Mouse (Mus musculus) layer of hippocampus, adult 2 months (tissue): Measurements from ENCODE around the gene Tmem88b. TPM values are rescaled to one million over a fixed set of nuclear protein-coding genes. Genes with fewer than 3 reads are reported as not detected.

ENCODE experiments used
- DNase-seq, 2 experiments: peaks; one replicate each; pipeline ENCODE4 v3.0.0; 2022; ENCODE audit warnings: low spot score in 2 of 2
- H3K27ac ChIP-seq: fragments of 200-600 bp; 2 replicates; pipeline ENCODE4 v1.8.1; 2022
- H3K4me3 ChIP-seq: fragments of 200-600 bp; 2 replicates; pipeline ENCODE4 v1.8.1; 2022; ENCODE audit warnings: mild to moderate bottlenecking
- CTCF ChIP-seq: fragments of 200-600 bp; conservative IDR thresholded peaks from 2 replicates; pipeline ENCODE4 v1.8.1; 2022; ENCODE audit warnings: antibody characterized with exemption, mild to moderate bottlenecking, moderate library complexity
- long read RNA-seq, 2 experiments: library from polyadenylated mRNA; stranded (forward); transcript quantifications; one replicate each; pipeline ENCODE4 v2.0.0; 2021; ENCODE audit warnings: borderline mapping rate in 2 of 2
- total RNA-seq, 2 experiments: library from RNA; stranded (reverse); gene quantifications; 2 replicates each; pipeline ENCODE4 v1.2.3; 2021

Gene Tmem88b
- 10 to 100 TPM; 24.0 to 24.8 TPM for total RNA-seq
- long read RNA-seq, experiment 1, partial matches to known transcripts = 0 of 12 reads
- long read RNA-seq, experiment 1, other reads (novel, unspliced or antisense) = 8 of 12 reads
- long read RNA-seq, experiment 2, partial matches to known transcripts = 0 of 5 reads
- long read RNA-seq, experiment 2, other reads (novel, unspliced or antisense) = 3 of 5 reads

DNA sequence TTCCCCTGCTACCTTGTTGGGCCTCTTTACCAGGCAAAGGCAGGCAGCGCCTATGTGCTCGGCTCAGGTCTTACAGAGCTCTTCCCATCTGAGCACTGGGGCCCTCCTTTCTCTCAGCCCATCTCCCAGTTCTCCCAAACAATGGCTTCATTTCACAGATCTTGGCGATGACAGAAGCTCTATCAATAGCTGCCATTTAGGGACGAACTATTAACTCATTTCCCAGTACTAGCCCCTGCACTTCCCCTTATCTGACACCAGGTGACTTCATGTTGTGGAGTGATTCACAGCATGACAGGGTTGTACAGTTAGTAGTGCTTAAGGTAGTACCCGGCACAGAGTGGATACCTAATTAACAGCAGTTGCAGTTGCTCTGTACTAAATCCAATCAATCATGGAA, at the start of gene Tmem88b:
Gene Tmem88b (minus strand): TSS at position 56 of the 400 bp plus-strand sequence.
- H3K27ac ChIP-seq = peak within 1 kb of the TSS; percentile 96
- no peak for DNase-seq
- peak; percentile 60 for TF ChIP-seq CTCF
- H3K4me3 ChIP-seq = peak within 1 kb of the TSS; percentile 75

DNA sequence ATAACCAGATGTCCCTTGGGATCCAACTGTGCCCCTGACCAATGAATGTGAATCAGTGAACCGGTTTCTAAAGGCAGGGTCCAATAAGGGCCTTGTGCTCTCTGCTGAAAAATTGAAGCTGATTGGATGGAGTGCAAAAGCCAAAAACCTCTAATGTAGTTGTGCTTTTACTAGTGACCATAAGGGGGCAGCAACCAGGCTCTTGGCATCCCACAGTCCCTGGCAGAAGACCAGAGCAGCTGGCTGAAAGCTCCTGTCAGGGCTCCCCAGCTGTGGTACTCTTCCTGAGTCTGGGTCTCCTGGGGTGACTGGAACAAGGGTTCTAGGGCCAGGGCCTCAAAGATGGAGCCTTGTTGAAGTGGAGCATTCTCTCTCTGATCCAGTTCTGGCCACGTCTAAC, 48.2 kb upstream of the Tmem88b start:
- Histone ChIP-seq H3K27ac (peak overlapping the region; percentile 79), H3K4me3 (no peak overlapping the region)
- peak; percentile 87 for TF ChIP-seq CTCF
- DNase-seq = peak; percentile 74 to 80

DNA sequence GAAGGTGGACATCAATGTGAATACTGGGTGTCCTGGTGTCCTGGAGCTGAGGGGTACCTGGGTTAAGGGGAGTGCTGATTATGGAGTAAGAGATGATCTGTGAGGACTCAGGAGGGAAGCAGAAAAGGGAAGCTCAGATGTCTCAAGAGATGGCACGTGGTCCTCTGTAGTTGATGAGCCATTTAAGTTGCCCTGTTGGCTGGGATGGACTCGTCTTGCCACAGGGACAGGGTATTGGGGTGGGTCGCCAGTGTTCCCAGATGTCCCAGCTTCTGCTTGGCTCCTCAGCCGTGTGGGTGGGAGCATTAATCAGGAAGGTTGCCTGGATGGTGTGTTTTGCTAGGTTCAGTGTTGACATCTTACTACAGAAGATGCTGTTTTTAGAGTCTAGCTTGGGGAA, 47.6 kb upstream of the Tmem88b start:
- Histone ChIP-seq H3K4me3 (no peak overlapping the region), H3K27ac (no peak overlapping the region)
- TF ChIP-seq CTCF = no peak
- no peak for DNase-seq

DNA sequence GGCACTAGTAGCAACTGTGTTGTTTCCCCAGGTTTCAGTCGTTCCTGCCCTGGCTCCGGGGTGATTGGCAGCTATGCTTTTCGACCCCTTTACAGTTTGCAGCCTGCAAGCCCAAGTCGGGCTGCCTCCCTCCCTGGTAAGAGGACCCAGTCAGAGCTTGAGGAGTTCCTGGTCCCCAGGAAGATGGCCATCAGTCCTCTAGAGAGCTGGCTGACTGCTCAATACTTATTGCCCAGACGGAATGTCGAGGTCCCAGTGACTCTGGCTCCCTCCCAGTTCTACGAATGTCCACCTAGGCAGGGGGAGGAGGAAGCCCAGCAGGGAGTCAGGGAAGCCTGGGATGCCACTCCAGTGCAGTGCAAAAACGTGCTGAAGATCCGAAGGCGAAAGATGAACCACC, 46.6 kb upstream of the Tmem88b start:
- peak overlapping the region; percentile 94 for H3K27ac ChIP-seq
- TF ChIP-seq CTCF = no peak
- H3K4me3 ChIP-seq = peak overlapping the region; percentile 86
- DNase-seq = no peak

DNA sequence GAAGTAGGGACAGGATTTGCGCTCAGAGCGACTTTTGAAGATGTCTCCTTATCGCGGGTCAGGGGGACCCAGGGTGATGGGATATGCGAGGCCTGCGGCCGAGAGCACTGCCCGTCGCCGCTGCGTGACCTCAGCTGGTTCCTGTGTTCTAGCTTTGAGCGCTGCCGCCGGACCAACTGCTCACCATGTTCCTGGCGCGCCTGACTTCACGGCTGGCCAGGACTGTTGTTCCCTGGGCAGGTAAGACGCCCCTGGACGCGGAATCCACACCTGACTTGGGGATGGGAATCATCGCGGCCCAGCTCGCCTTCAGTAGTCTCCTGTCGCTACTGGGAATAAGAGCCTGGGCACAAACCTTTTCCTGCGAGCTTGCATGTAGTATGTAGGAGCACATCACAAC, 46.2 kb upstream of the Tmem88b start:
- no peak for TF ChIP-seq CTCF
- DNase-seq = peak in 1 of 2 experiments; percentile 37
- H3K4me3 ChIP-seq = peak overlapping the region; percentile 86
- peak overlapping the region; percentile 94 for H3K27ac ChIP-seq

DNA sequence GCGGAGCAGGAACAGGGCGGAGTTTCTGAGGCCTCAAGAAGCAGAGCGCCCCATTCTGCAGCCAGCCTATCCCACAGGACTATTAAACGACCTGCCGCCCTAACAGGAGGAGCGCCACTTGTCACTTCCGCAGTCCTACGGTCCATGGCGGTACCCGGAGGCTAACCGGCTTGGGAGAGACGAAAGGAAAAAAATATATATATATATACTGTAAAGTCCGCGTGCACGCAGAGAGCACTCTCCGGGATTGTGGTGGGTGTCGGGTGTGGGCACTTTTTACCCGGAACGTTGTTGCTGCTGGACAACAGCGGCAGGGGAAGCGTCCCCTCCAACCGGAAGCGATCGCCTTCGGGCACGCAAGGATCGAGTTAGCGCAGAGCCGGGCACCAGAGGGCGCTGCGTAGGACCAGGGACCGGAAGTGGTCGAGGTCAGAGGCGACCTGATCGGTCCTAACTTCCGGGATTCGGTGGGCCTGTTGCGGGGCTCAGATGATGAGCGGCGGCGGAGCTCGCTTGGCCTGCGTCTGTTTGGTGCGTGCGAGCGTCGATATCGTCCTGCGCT, 45.6 kb upstream of the Tmem88b start, which contains the start of gene Aurkaip1:
Gene Aurkaip1 (plus strand): TSS at position 68 of the 562 bp plus-strand sequence.
- peak within 1 kb of the TSS; percentile 94 for H3K27ac ChIP-seq
- peak; percentile 94 to 96 for DNase-seq
- peak within 1 kb of the TSS; percentile 86 for H3K4me3 ChIP-seq
- peak; percentile 79 for TF ChIP-seq CTCF

DNA sequence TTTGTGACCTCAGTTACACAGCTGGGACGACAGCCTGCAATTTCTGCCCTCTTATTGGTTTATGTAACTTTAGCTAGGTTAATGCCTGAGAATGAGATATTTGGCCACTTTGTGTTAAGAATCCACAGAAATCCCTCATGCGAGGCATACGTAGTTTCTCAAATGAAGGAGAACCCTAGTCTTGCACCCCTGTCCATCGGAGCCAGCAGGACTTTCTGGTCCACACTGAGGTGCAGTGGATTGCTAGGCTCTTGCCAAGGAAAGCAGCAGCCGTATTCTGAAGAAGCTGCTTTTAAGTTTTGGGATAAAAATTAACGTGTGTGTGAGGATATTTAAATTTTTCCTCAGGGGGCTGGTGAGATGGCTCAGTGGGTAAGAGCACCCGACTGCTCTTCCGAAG, 44.9 kb upstream of the Tmem88b start:
- no peak for DNase-seq
- Histone ChIP-seq H3K27ac (peak overlapping the region; percentile 94; the same call in 1 of the 2 replicates), H3K4me3 (peak overlapping the region; percentile 86)
- TF ChIP-seq CTCF = no peak

DNA sequence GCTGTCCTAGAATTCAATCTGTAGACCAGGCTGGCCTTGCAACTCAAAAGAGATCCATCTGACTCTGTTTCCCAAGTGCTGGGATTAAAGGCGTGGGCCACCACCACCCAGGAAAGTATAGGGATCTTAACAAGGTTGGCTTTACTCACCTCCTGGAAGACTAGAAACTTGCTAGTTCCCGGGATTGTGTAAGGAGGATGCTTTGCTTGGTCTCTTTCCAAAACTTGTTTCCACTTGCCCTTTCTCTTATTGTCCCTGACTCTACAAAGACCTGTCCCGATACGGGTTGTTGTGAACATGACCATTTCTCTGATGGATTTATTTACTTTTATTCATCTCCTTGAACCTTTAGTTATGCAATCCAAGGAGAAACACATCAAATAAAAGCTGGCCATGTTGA, 44.2 kb upstream of the Tmem88b start:
- DNase-seq = no peak
- no peak for TF ChIP-seq CTCF
- H3K27ac ChIP-seq = no peak overlapping the region
- H3K4me3 ChIP-seq = no peak overlapping the region

DNA sequence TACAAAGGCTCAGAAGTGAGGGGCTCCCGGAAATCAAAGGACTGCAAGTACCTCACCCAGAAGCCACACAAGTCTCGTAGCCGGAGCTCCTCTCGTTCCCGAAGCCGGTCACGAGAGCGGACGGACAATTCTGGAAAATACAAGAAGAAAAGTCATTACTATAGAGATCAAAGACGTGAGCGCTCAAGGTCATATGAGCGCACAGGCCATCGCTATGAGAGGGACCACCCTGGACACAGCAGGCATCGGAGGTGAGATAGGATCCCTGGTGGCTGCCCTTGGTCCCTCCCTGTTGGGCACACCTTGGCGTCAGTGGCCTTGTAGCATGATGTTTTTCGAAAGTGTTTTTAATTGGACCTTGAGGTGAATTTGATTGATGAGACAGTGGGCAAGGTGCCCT, 37.8 kb upstream of the Tmem88b start:
- DNase-seq = no peak
- no peak for TF ChIP-seq CTCF
- no peak overlapping the region for H3K4me3 ChIP-seq
- H3K27ac ChIP-seq = peak overlapping the region; percentile 12; the same call in 1 of the 2 replicates

DNA sequence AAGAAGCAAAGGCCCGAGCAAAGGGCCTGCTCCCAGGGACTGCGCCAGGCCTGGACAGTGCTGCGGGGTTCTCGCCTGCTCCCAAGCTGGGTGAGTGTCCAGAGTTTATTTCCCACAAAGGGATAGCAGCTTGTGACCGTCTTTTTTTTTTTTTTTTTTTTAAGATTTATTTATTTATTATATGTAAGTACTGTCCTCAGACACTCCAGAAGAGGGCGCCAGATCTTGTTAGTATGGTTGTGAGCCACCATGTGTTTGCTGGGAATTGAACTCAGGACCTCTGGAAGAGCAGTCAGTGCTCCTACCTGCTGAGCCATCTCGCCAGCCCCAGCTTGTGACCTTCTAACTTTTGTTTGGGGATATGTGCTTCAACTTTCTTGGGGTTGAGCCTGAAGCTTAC, 35.4 kb upstream of the Tmem88b start:
- TF ChIP-seq CTCF = peak; percentile 67
- no peak for DNase-seq
- Histone ChIP-seq H3K4me3 (no peak overlapping the region), H3K27ac (no peak overlapping the region)

DNA sequence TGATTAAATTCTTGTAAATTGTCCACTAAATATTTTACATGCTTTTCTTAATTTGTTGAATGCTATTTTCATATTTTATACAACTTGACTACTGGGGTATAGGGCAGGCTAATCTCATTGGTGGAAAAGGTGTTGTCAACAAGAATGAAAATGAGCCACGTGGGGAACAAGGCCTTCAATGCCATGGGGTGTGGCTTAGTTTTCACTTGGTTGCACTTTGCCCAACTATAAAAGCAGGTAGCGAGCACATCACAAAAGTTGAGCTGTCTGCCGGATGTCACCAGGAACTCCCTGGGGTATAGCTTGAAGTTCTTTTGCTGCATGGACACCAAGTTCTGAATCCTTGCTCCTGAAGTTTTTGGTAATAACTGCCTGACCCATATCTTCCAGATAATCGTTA, 31.9 kb upstream of the Tmem88b start:
- H3K27ac ChIP-seq = no peak overlapping the region
- no peak overlapping the region for H3K4me3 ChIP-seq
- peak in 1 of 2 experiments; percentile 9 for DNase-seq
- no peak for TF ChIP-seq CTCF

DNA sequence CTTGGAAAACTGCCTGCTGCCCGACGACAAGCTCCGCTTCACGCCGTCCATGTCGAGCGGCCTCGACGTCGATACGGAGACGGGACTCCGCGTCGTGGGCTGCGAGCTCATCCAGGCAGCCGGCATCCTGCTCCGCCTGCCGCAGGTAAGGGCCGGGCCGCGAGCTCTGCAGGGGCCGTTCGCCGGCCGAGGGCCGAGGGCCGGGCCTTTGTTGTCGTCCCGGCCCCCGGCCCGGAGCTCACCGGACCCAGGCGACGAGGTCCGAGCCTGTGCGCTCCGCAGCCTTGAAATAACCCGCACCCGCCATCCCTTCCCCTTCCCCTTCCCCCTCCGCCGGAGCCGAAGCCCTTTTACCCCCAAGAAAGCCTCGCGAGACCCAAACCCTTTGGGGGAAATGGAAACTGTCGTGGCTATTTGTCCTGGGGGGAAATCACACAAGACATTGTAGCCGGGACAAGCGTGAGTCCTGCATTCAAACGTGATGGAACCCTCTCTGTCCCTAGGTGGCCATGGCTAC, 27.0 kb upstream of the Tmem88b start:
- DNase-seq = peak in 1 of 2 experiments; percentile 15
- H3K4me3 ChIP-seq = peak overlapping the region; percentile 98
- peak overlapping the region; percentile 96 for H3K27ac ChIP-seq
- TF ChIP-seq CTCF = no peak

DNA sequence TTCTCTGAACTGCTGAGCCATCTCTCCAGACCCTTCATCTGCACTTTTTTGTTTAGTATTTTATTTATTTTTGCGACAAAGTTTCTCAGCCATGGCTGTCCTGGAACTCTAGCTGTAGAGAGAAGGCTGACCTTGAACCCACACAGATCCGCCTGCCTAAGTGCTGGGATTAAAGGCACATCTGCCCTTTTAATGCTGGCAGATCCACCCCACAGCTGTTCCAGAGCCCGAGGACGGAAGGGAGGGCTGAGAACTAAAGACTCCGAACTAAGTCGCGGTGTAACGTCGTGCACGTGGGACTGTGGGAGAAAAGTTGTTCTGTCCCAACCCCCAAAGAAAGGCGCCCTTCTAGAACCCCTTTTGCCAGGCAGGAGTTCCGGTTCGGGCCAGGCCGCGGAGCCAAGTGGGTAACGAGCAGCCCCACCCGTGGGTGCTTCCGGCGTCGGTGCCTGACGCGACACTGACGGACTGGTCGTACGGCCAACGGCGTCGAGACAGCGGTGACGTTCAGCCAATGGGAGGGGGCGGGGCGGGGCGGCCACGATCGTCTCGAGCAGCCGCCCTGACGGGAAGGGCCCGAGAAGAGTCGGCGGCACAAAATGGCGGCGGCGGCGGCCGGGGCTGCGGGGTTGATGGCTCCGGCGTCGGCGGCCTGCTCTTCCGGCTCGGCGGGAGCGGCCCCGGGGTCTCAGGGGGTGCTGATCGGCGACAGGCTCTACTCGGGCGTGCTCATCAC, 26.4 kb upstream of the Tmem88b start, which contains the start of gene Ccnl2:
Gene Ccnl2 (plus strand): TSS at position 561 of the 736 bp plus-strand sequence.
- peak within 1 kb of the TSS; percentile 98 for H3K4me3 ChIP-seq
- peak; percentile 92 to 94 for DNase-seq
- 0 out of 2 replicates have a peak, but pooled peaks have one; percentile 5 for TF ChIP-seq CTCF
- peak within 1 kb of the TSS; percentile 96 for H3K27ac ChIP-seq
